Mouse (Mus musculus): ENCODE data around the gene Olfr514.
"Not testable (repeated sequence)": the region's sequence is repeated elsewhere in the genome, so short reads cannot be mapped to it uniquely, and the experiment has no call there.

The Olfr514 gene

GRCm38 (mm10) chr7:108825897-108826296 is at the start of gene Olfr514:
Gene Olfr514, minus strand, starts transcription at chr7:108825997.
- DNase-seq (ENCODE audit: low spot score) = no peak

GRCm38 (mm10) chr7:108872279-108872678 is 46.5 kb upstream of the Olfr514 start, which contains the start of gene Olfr517:
Gene Olfr517, minus strand, starts transcription at chr7:108872379.
- no peak for DNase-seq (ENCODE audit: low spot score)

GRCm38 (mm10) chr7:108850429-108850828 is 24.6 kb upstream of the Olfr514 start, which contains the start of gene Olfr516:
Gene Olfr516, minus strand, starts transcription at chr7:108850529.
- DNase-seq (ENCODE audit: low spot score) = no peak

GRCm38 (mm10) chr7:108814593-108815215 is 11.1 kb downstream of the Olfr514 start:
- not testable (repeated sequence) for DNase-seq (ENCODE audit: low spot score)

- DNase-seq (ENCODE audit: low spot score) = no peak
Observed at GRCm38 (mm10) chr7:108797205-108797933, 28.4 kb downstream of the Olfr514 start.
